9 mouse cellular contexts compared by ENCODE assay signal in genomic region chr13:30259912-30260560, GRCm38 (mm10).
DNase-seq lines count a peak whose midpoint lies in the region; ATAC-seq and TF ChIP-seq lines count a peak whose summit lies in the region.
"Had no signal": no experiment of that assay in that cellular context is flagged by ENCODE, and none has a peak within 500 bp of the region (broad histone marks: within the 10 kb centered on the region; RNA-seq: fewer than 3 reads in every experiment).

No protein-coding gene starts in this region.

- H3K4me3 ChIP-seq in lung, adult 2 months (replicated peaks; ENCODE audit: extremely low read depth, low read depth, low read length) = no peak overlapping the region
- H3K4me3 ChIP-seq: limb, embryonic 15.5 days had no signal

- TF ChIP-seq POLR2A in brain, embryonic 14.5 days (IDR thresholded peaks at IDR 0.05; ENCODE audit: borderline replicate concordance, extremely low read depth, insufficient read depth, insufficient read length, poor library complexity, severe bottlenecking) = no peak
- no peak for TF ChIP-seq POLR2A in lung, adult 2 months (IDR thresholded peaks at IDR 0.05; ENCODE audit: borderline replicate concordance, extremely low read depth, low read depth, low read length)

- H3K4me1 ChIP-seq in lung, adult 2 months (ENCODE audit: control insufficient read depth, insufficient read depth, low read length) = no peaks in the 10 kb centered on the region

- ATAC-seq in erythroid progenitor cell, adult 5-6 weeks (replicated peaks; ENCODE audit: low FRiP score, poor library complexity, severe bottlenecking) = peak; percentile 56; the same call in 1 of the 2 replicates

- 12% methylated on average over 8 of the region's 8 CpGs for WGBS in lung, adult 2 months

- DNase-seq in ES-CJ7 (ENCODE audit: low read depth, low spot score) = peak; percentile 90
- peak; percentile 92 for DNase-seq in brain, embryonic 14.5 days (ENCODE audit: low read depth)
- DNase-seq in heart, postnatal 10 days = peak; percentile 77 to 88
- DNase-seq in kidney, postnatal 4 days = peak; percentile 83 to 85
- peak; percentile 53 for DNase-seq in lung, adult 2 months
- peak; percentile 60 for DNase-seq in ovary, postnatal 10 days (ENCODE audit: low spot score)
- peak; percentile 82 for DNase-seq in thymus, postnatal 0 days (ENCODE audit: low spot score)

- TF ChIP-seq CTCF in brain, embryonic 14.5 days (IDR thresholded peaks at IDR 0.05; ENCODE audit: borderline replicate concordance, extremely low read depth, insufficient read depth, insufficient read length) = peak; percentile 90
- peak; percentile 63 for TF ChIP-seq CTCF in lung, adult 2 months (IDR thresholded peaks at IDR 0.05; ENCODE audit: insufficient read depth, low read length)

- intact Hi-C loops in heart, postnatal 10 days (cut with DNase I) = loop anchor here (1.0 to 2.0 kb wide), 2 partner anchors 167 to 403 kb away; no protein-coding TSS in a partner anchor
